Mouse (Mus musculus): ENCODE measurements around the gene Mapk8ip1. TPM values are rescaled to one million over a fixed set of nuclear protein-coding genes. Genes with fewer than 3 reads are reported as not detected.

The Mapk8ip1 gene
- polyA plus RNA-seq, 1 experiment, result 0.25 TPM

DNA sequence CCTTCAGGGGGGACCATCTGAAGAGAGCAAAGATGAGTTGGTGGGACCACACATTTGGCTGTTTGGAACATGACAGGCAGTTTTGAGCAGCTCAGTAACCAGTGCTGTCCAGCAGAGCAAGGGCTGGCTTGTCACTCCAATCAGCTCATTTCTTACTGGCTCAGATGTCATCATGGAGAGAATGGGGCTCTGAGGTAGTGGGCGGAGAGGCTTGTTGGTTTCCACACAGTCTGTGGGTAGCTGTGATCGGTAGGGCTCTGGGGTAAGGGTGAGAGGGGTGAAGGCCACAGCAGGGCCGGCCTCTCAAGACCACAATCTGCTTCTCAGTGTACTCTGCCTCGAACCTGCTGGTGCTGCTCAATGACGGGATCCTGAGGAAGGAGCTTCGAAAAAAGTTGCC is 24.8 kb downstream of the Mapk8ip1 start:
- Histone ChIP-seq H3K4me1 (ENCODE audit: control insufficient read depth, insufficient read depth, low read length) (peaks cover 28% of the 10 kb centered on the region), H3K4me3 (ENCODE audit: insufficient read depth, low read length) (peak overlapping the region; percentile 91), H3K27ac (ENCODE audit: insufficient read depth, low read depth, low read length) (no peak overlapping the region)
- TF ChIP-seq CTCF (IDR thresholded peaks at IDR 0.05; ENCODE audit: low read depth, low read length), result no peak
- TF ChIP-seq POLR2A (IDR thresholded peaks at IDR 0.05; ENCODE audit: borderline replicate concordance, low read depth, low read length), result no peak

DNA sequence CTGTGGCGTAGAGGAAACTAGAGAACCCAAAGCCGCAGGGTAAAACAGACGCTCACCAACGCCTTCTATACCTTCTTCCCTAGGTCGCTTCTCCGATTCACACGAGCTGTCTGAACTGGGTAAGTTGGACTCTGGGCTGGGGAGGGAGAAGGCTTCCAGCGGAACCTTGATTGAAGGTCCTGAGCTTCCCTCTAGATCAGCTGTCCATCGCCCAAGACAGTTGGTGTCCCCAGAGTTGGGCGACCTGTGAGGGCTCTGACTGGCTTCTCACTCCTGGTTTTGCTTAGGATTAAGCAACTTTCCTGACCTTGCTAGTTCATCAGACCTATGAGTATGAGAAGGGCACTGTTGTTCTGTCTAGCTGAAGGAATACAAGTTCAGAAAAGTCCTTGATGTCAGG is 25.3 kb downstream of the Mapk8ip1 start:
- peak overlapping the region; percentile 91 for H3K4me3 ChIP-seq (ENCODE audit: insufficient read depth, low read length)
- H3K27ac ChIP-seq (ENCODE audit: insufficient read depth, low read depth, low read length), result peak overlapping the region; percentile 46
- no peak for TF ChIP-seq POLR2A (IDR thresholded peaks at IDR 0.05; ENCODE audit: borderline replicate concordance, low read depth, low read length)
- no peak for TF ChIP-seq CTCF (IDR thresholded peaks at IDR 0.05; ENCODE audit: low read depth, low read length)
- peaks cover 28% of the 10 kb centered on the region for H3K4me1 ChIP-seq (ENCODE audit: control insufficient read depth, insufficient read depth, low read length)

DNA sequence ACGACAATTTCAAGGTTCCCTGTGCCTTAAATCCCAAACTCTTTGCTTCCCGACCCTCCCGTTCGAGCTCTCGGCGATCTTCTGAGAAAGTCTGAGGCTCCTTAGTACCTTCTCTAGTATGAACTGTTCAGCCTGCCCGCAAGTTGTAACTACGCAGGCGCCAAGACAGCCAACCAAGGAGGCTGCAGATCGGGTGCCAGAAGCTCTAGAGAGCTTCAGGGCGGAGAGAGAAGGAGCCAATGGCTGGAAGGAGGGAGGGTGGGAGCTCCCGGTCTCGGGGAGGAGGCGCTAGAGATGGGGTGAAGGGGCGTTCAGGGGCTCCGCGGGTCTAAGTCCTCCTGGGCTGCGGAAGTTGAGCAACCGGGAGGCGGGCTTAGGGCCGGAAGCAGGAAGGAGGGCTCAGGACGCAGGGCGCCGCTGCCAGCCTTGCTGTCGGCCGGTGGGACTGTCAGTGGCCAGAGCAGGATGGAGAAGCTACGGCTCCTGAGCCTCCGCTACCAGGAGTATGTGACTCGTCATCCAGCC is 25.9 kb downstream of the Mapk8ip1 start:
- TF ChIP-seq POLR2A (IDR thresholded peaks at IDR 0.05; ENCODE audit: borderline replicate concordance, low read depth, low read length), result no peak
- no peak for TF ChIP-seq CTCF (IDR thresholded peaks at IDR 0.05; ENCODE audit: low read depth, low read length)
- H3K27ac ChIP-seq (ENCODE audit: insufficient read depth, low read depth, low read length), result peak overlapping the region; percentile 74
- H3K4me1 ChIP-seq (ENCODE audit: control insufficient read depth, insufficient read depth, low read length), result peaks cover 23% of the 10 kb centered on the region

DNA sequence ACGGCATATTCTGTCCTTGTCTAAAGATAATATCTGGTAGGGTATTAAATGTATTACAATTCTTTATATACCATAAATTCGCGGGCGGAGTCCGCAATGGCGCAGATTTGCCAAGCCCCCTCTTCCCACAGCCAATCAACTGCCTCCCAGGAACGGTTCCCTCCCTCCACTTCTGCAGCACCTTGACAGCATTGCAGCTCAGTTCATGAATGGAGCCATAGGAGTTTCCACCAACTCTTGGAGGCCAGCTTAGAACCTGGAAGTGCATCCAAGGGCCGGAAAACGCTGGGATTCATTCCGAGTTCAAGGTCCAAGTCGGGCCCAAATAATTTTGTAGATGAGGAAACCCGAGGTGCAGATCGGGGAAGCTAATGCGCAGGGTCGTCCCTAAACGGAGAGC is 26.5 kb downstream of the Mapk8ip1 start, which contains the start of the genes Pex16 and Large2:
Pex16 (plus strand) TSS at position 163 of the 400 bp plus-strand sequence.
Large2 (minus strand) TSS at position 356 of the 400 bp plus-strand sequence.
- peak within 1 kb of the TSS; percentile 74 for H3K27ac ChIP-seq (ENCODE audit: insufficient read depth, low read depth, low read length)
- H3K4me1 ChIP-seq (ENCODE audit: control insufficient read depth, insufficient read depth, low read length), result peaks cover 17% of the 10 kb centered on the region
- peak within 1 kb of the TSS; percentile 91 for H3K4me3 ChIP-seq (ENCODE audit: insufficient read depth, low read length)
- TF ChIP-seq POLR2A (IDR thresholded peaks at IDR 0.05; ENCODE audit: borderline replicate concordance, low read depth, low read length), result no peak
- TF ChIP-seq CTCF (IDR thresholded peaks at IDR 0.05; ENCODE audit: low read depth, low read length), result no peak

More for the DNA sequence above, 25.9 kb downstream of the Mapk8ip1 start:
- peak overlapping the region; percentile 91 for H3K4me3 ChIP-seq (ENCODE audit: insufficient read depth, low read length)

DNA sequence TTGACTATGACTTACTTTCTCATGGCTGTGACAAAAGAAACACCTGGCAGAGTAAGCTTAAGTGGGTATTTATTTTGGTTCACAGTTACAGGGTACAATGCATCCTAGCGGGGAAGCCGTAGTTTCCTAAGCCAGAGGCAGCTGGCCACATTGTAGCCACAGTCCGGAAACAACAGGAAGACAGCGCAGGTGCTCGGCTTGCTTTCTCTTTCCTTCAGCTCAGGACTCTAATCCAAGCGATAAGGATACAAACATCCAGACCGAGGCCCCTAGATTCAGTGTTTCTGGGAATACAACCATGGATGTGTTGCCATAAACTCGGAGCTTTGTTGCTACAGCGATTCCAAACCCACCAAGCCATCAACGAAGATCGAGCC is 27.6 kb downstream of the Mapk8ip1 start:
- TF ChIP-seq CTCF (IDR thresholded peaks at IDR 0.05; ENCODE audit: low read depth, low read length), result no peak
- TF ChIP-seq POLR2A (IDR thresholded peaks at IDR 0.05; ENCODE audit: borderline replicate concordance, low read depth, low read length), result no peak
- Histone ChIP-seq H3K4me1 (ENCODE audit: control insufficient read depth, insufficient read depth, low read length) (peaks cover 8% of the 10 kb centered on the region; the same call in 1 of the 2 replicates), H3K27ac (ENCODE audit: insufficient read depth, low read depth, low read length) (no peak overlapping the region), H3K4me3 (ENCODE audit: insufficient read depth, low read length) (no peak overlapping the region)

DNA sequence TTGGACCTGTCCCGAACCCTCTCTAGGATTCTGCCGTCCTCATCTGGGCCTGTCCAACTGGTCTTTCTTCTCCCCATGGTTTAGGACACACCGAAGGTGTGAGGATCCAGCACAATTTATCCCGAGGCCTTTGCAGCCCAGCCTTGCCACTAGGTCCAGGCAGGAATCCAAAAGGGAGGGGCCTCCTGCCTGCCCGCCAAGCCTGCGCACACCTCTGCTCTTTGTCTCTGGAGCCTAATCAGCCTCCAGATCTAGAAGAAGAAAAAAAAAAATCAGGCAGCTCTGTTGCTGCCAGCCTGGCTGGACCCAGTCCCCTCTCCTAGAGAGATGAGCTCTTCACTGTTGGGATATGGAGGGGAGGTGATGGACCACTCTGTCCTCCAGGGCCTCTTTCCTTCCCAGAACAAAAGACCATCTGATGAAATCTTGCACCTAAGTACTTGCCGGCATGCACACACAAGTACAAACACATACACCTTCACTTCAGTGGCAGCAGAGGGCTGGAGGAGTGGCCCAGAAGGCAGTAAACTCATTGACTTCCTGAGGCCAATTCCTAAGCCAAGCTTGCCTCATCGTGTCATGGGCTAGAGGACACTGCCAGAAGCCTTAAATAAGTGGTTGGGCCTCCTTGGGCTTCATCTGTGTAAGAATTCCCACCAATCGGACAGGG is 28.2 kb downstream of the Mapk8ip1 start:
- Histone ChIP-seq H3K4me3 (ENCODE audit: insufficient read depth, low read length) (no peak overlapping the region), H3K27ac (ENCODE audit: insufficient read depth, low read depth, low read length) (no peak overlapping the region), H3K4me1 (ENCODE audit: control insufficient read depth, insufficient read depth, low read length) (peaks cover 8% of the 10 kb centered on the region; the same call in 1 of the 2 replicates)
- TF ChIP-seq CTCF (IDR thresholded peaks at IDR 0.05; ENCODE audit: low read depth, low read length) (no peak), POLR2A (IDR thresholded peaks at IDR 0.05; ENCODE audit: borderline replicate concordance, low read depth, low read length) (no peak)

DNA sequence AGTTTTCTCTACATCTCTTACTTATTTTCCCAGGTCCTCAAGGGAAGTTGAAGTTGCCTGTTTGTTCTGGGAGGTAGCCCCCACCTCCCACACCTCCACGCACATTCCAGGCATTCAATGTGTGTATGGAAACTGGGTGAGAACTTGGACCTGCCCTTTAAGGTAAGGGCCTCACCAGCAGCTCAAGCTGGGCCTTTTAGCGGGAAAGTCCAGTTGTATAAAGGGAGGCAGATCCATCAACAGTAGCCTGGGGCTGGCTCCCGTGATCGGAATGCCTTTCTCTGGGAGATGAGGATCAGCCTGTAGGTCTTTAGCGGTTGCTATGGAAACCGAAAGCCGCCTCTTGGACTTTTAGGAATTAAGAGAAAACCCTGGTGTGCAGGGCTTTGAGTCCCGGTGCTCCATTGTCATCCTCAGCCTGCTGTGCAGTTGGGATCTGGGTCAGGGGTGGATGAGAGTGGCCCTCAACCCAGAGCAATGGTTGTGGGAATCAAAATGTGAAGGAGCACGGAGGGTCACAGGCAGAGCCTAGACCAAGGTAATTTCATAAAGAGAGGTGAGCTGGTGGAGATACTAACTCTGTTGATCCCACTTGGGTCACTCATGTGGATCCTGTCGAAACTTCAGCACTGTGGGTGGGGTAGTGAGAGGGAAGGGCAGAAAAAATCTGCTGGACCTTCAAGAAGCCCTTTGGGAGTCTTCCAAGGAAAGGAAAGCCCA is 28.9 kb downstream of the Mapk8ip1 start:
- Histone ChIP-seq H3K27ac (ENCODE audit: insufficient read depth, low read depth, low read length) (no peak overlapping the region), H3K4me1 (ENCODE audit: control insufficient read depth, insufficient read depth, low read length) (peaks cover 8% of the 10 kb centered on the region; the same call in 1 of the 2 replicates), H3K4me3 (ENCODE audit: insufficient read depth, low read length) (no peak overlapping the region)
- TF ChIP-seq POLR2A (IDR thresholded peaks at IDR 0.05; ENCODE audit: borderline replicate concordance, low read depth, low read length) (no peak), CTCF (IDR thresholded peaks at IDR 0.05; ENCODE audit: low read depth, low read length) (no peak)

DNA sequence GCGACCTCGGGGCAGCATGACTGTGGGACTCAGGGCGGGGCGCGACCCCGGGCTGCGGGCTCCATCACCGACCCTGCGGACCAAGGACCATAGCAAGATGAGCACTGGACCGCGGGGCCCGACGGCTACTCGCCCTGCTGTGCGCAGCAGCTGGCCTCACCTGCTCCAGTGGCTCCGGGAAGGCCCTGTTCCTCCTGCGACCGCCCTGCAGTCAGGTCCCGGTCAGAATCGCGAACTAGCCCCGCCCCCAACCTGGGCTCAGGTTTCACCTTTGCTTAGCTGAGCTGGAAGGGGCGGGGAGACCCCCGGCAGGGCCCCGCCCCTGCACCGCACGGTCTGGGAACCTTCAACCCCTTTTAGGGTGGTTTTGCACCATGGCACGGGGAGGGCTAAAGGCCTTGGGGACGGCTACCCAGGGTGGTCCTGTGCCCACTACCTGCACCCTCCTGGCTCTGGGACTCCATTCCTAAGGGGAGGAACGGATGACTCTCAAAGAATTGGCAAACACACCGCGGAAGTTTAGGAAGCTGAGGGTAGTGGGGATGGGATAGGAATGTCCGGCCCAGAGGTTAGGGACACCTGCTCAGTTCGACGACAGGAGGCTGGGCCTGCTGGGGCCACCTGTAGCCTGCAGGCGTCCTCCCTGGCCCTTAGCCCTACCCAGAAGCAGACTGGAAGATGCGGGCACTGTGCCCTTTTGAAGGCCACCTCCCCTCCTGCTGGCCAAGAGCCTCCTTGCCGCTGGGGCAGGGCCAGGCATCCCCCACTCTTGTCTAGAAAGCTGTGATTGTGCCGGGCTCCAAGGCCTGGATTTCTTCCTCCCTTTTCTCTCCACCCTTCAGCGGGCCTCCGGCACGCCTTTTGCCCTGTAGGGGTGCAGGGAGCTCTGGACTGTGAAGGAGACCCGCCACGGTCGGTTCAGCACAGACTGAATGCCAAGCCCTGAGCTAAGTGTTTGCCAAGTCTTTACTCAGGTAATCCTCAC is 29.9 kb downstream of the Mapk8ip1 start:
- Histone ChIP-seq H3K4me3 (ENCODE audit: insufficient read depth, low read length) (peak overlapping the region; percentile 50), H3K4me1 (ENCODE audit: control insufficient read depth, insufficient read depth, low read length) (peaks cover 2% of the 10 kb centered on the region; the same call in 1 of the 2 replicates), H3K27ac (ENCODE audit: insufficient read depth, low read depth, low read length) (no peak overlapping the region)
- TF ChIP-seq POLR2A (IDR thresholded peaks at IDR 0.05; ENCODE audit: borderline replicate concordance, low read depth, low read length) (no peak), CTCF (IDR thresholded peaks at IDR 0.05; ENCODE audit: low read depth, low read length) (no peak)

DNA sequence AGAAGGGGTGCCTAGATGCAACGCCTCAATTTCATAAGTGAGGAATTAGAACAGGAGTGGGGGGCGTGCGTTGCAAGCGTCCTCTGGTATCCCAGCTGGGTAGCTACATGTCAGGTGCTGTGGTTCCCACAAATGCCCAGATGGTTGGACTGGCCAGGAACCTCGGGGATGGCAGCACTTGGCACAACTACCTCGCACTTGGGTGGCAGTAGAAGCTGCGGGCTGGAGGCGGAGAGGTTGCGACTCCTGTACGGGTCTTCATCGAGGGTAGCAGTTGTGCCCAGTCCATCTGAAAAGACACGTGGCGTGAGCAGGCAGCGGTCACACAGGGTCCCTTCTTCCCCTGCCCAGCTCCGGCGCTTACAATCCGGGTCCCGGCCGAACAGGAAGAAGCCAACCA is 30.7 kb downstream of the Mapk8ip1 start:
- 0 out of 2 replicates have a peak, but pooled peaks cover 2% of the 10 kb centered on the region for H3K4me1 ChIP-seq (ENCODE audit: control insufficient read depth, insufficient read depth, low read length)
- TF ChIP-seq CTCF (IDR thresholded peaks at IDR 0.05; ENCODE audit: low read depth, low read length) (no peak), POLR2A (IDR thresholded peaks at IDR 0.05; ENCODE audit: borderline replicate concordance, low read depth, low read length) (no peak)
- H3K27ac ChIP-seq (ENCODE audit: insufficient read depth, low read depth, low read length), result no peak overlapping the region
- H3K4me3 ChIP-seq (ENCODE audit: insufficient read depth, low read length), result peak overlapping the region; percentile 50
